Mouse (Mus musculus) forelimb bud, embryonic 11.5 days (tissue): ENCODE results near the gene Arhgap21.
A peak's percentile ranks its signal among the peaks of the same experiment; 100 is the strongest.
"Not testable (repeated sequence)": the region's sequence is repeated elsewhere in the genome, so short reads cannot be mapped to it uniquely, and the experiment has no call there.

Source experiments
- DNase-seq: peaks from one replicate; pipeline ENCODE4 v3.0.0-alpha.2; 2012; ENCODE audit warnings: low read depth, low spot score

The Arhgap21 gene

DNA sequence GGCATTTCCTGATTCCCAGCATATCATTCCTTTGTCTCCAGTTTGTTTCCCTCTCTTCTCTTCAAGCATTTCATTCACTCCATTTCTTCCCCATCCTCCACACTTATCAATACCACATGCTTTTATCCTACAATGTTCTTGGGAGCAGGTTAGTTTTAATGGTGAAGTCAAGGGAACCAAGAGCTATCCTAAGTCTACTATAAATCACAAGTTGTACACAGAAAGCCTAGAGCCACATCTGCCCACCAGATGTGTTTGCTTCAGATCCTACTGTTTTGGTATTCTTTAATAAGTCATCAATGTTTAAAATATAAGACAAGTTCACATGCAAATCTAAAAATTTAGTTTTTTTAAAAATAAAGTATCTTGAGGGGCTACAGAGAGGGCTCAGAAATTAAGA is 27.6 kb downstream of the Arhgap21 start:
- DNase-seq = peak; percentile 66

DNA sequence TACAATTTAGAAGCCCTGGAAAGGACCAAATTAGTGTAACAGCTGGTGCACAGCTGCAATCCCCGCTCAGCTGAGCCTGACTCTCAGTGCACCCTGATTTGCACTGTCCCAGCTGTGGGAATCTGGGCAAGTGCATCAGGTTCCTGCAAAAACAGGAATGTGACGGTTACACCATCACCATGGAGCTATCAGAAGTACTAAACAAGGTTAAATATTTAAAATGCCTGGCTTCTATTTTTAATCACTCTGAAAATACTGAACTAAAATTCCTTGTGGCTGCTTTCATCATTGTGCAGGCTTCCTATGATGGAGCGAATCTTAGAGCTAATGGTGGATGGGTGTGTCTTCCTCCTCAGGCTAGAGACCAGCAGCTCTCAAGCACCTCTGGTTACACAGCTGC is 29.3 kb downstream of the Arhgap21 start:
- no peak for DNase-seq

GRCm38 (mm10) chr2:20936609-20937221 is 32.0 kb downstream of the Arhgap21 start:
- DNase-seq = peak; percentile 47

DNA sequence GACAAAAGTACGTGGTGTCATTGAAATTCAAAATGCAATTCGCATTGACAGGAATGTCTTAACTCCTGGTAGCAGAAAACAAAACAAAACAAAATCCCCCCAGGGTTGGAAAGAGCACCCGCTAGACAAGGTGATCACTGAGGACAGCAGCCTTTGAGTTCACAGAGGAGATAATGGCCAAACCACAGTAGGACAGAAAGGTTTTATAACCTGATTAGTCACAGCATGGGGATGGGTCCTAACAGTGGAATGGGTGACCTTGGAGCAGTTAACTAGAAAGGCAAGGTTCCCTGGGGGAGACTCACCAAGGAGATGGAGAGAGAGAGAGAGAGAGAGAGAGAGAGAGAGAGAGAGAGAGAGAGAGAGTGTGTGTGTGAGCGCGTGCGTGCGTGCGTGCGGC is 34.3 kb downstream of the Arhgap21 start:
- no peak for DNase-seq

DNA sequence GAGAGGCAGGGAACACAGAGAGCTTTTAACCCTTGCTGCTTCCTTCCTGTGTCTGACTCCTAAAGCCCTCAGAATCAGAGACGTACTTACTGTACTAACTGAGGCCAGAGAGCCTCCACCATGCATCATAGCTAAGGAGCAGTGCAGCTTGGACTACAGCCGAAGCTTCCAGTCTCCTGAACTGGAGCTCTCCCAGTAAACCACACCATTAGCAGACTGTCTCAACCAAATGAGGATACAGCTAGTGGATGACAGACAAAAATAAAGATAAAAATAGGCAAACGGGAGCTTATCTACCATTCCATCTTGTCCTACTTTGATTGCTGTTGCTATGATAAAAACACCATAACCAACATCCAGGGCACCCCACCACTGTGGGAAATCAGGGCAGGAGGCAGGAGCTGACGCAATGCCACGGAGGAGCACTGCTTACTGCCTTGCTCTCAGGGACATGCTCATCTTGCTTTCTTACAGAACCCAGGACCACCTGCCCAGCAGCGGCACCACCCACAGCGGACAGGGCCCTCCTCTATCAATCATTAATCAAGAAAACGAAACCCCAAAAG is 35.9 kb downstream of the Arhgap21 start:
- no peak for DNase-seq

GRCm38 (mm10) chr2:20931761-20932160 is 36.9 kb downstream of the Arhgap21 start:
- DNase-seq = not testable (repeated sequence)

- no peak for DNase-seq
Observed at GRCm38 (mm10) chr2:20928454-20928853, 40.2 kb downstream of the Arhgap21 start.

GRCm38 (mm10) chr2:20924938-20925337 is 43.7 kb downstream of the Arhgap21 start:
- no peak for DNase-seq

- DNase-seq = no peak
Observed at GRCm38 (mm10) chr2:20922366-20922765, 46.3 kb downstream of the Arhgap21 start.

DNA sequence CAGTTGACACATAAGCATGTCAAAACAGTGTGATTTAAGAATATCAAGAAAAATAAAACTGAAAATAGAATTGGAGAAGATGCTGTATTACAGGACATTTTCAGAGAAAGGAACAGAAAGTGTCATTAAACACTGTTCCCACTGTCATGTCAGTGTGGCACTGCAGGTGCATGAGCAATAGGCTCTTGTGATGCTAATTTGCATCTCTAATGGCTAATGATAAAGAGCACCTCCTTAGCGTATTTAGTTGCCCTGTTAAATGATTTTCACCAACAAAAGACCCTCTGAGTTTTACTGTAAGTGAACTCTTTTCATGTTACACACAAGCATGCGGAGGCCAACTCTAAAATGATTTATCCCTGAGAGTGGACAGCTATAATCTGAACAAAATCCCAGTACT is 47.1 kb downstream of the Arhgap21 start:
- DNase-seq = no peak

DNA sequence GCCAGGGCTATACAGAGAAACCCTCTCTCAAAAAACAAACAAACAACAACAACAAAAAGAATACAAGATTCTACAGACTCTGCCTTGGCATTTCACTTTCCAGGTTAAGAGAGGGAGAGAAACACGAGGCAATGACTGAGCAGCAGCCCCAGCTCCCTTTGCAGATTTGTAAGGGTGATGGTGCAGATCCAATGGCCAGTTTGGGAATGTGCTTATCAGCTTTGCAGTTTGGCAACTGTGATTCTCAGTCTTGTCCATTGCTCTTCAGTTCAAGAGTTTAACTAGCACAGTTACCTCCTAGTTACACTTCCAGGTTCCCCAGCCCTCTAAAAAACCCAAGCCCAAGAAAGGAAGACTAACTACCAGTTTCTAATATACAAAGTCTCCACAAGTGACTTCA is 47.7 kb downstream of the Arhgap21 start:
- DNase-seq = no peak

DNA sequence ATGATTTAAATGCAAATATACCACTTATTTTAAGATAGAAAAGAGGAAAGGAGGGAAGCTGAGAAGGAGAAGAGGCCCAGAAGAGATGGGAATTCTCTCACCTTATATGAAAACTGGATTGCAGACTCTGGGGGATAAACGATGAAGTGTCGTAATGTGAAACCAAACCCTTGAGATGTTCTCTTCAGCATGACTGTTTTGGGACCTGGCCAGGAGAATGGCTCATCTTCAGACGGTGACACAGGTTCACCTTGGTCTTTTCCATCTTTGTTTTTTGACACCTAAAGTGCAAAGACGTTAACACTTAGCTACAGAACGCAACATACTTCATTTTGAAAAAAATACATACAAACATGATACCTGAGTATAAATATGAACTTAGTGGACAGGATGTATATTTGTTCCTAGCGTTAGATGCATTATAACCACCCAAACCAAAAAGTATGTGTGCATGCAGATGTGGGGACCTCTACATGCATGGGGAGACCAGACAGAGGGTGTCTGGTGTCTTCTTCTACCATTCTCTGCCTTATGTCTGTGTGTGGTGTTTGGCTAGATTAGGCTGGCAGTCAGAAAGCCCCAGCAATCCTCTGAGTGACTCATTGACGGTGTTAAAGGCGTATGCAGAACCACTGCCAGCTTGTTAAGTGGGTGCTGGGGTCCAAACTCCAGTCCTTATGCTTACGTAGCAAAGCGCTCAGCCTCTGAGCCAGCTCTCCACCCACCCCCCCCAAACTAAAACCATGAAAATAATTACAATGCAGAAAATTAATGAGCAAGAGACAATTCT is 54.0 kb downstream of the Arhgap21 start:
- no peak for DNase-seq

DNA sequence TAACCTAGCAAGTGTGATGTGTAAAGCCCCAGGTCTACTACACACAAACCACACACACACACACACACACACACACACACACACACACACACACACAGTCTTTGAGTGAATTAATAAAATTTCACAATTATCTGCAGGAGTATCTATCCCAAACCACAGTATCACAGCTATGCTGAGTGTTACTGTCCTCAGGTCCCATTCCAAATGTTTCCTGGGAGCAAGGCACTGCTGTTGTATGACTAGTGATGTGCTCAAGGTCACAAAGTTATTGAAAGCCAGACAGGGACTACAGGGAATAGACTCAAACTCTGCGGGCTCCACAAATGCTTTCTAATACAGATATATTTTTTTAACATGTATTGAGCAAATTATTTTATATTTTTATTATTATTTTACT is 55.7 kb downstream of the Arhgap21 start:
- no peak for DNase-seq

GRCm38 (mm10) chr2:20912348-20913018 is 56.2 kb downstream of the Arhgap21 start:
- no peak for DNase-seq

- DNase-seq = no peak
Observed at GRCm38 (mm10) chr2:20910446-20910845, 58.2 kb downstream of the Arhgap21 start.

DNA sequence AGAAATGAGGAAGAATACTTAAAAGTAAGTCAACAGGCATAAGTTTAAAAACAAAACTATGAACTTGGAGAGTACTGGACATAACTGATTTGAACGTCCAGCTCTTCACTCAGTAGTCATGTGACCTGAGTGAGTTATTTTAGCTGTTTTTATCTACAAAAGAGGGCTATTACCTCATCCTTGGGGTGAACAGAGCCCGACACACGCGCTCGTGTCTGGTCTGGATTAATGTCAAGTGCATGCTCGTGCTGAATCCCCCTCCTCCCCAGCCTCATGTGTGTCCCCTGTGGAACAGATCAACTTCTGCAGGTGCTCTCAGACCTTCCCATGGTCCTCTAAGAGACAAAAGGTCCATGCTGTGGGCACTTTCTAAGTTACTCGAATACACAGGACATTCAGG is 59.3 kb downstream of the Arhgap21 start:
- DNase-seq = no peak

DNA sequence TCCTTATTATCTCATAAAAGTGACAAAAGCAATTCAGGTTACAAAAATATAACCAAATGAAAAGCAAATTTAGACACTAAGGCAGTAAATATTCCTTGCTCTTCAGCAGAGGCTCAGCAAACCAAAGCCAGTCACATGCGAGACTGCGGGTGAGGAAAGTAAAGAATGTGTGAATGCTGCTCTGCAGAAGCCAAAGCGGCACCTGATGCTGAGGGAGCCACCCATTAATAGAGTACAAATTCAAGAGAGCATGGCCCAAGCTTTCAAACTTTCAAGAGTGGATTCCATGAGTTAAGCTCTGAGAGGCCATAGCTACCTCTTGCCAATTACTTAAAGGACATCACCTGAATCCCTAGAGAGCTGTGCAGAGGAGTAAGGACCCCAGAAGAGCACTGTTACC is 61.4 kb downstream of the Arhgap21 start:
- no peak for DNase-seq

GRCm38 (mm10) chr2:20905411-20905810 is 63.3 kb downstream of the Arhgap21 start:
- DNase-seq = no peak

DNA sequence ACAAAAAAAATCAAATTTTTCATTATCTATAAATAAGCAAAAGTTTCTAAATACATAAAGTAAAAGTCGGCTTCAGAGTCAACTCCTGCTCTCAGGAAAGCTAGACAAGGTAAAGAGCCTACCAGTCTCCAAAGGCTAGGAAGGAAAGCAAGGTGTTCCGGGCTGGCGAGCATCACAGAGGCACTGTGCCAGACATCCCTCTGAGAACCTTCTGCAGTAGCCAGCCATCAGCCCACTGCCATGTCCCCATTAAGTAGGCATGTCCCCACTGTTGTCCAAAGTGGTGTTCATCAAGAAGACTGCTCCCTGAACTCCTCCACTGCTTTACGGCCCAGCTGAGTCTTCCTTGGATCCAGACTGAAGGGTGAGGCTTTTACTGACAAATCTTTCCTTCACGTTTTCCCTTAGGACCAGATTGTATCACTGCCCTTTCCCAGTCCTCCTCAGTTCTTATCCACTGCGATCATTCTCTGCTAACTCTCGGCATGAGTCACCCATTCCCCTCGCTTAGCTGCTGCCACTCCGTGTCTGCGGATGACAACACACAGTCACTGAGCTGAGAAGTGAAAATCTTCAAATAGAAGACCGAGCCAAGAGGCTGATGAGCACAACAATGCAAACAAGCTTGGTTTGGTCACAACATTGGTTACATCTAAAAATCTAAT is 65.6 kb downstream of the Arhgap21 start:
- DNase-seq = no peak

- DNase-seq = no peak
Observed at GRCm38 (mm10) chr2:20901916-20902315, 66.8 kb downstream of the Arhgap21 start.

- DNase-seq = no peak
Observed at GRCm38 (mm10) chr2:20899301-20899700, 69.4 kb downstream of the Arhgap21 start.

DNA sequence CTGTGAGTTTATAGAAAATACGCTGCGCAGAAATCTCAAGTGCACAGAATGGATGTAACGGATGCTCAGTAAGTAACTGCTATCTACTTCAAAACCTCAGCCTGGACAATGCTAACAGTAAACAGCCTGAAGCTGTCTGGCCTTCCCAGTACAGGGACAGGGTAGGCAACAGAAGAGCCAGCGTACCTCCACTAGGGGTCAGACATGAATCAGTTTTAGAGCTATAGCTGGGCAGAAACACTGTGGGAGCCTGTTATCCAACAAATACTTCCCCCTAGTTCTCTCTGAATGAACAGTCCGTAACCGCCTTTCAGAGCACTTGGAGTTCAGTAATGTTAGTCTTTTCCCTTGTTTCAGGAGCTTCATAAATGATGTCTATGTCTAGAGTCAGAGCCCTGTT is 70.0 kb downstream of the Arhgap21 start:
- DNase-seq = peak; percentile 75
